Mouse (Mus musculus) gastrocnemius, postnatal 14 days (tissue): ENCODE results near the gene Rfx3. TPM values are rescaled to one million over a fixed set of nuclear protein-coding genes. Genes with fewer than 3 reads are reported as not detected.

Experiments used
- DNase-seq: peaks from one replicate; pipeline ENCODE4 v3.0.0; 2021; ENCODE audit warnings: mixed read lengths
- intact Hi-C: fragments of 180-260 bp; cut with DNase I; formaldehyde crosslinking; loops from one replicate; pipeline ENCODE4 v1.15.1; 2025; ENCODE audit warnings: low total_unique reads
- total RNA-seq, 2 experiments: library from RNA; stranded (reverse); gene quantifications; 2 replicates each; pipeline ENCODE4 v1.2.3; 2021

Gene Rfx3
- total RNA-seq, 2 experiments from 2014 or later: 2.2 to 3.6 TPM

DNA sequence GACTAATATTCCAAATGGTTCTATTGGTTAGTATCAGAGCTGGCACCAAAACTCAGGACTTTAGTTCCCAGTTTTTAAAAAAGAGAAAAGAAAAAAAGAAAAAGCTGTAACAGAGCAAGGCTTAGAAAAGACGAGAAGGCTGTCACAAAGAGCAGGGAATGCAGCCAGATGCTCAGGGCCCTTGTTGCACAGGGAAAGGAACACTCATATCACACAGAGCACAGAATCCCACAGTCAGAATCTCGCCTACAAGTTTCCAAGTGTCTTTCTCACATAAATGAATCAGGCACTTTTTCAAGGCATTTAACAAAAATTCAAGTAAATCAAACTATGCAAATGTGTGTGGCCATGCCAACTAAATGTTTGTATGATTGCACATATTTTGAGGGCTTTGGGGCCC lies 94.5 kb downstream of the Rfx3 start:
- intact Hi-C loops: no loop called here
- DNase-seq: no peak

DNA sequence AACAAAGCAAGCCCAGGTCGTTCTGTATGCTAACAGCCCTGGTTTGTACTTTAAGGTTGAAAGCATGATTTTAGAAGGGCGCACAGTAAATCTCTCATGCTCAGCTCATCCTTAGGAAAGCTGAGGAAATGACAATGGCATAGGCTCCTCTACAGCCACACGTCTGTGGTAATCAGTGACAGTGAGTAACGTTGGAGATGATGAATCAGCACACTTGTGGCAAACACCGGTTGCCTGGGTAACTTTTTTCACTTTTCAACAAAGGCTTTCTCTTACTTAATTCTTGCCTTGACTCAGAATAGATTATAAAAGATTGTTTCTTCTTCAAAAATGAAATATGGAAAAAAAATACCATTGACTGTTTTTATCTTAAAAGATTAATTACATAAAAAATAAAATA lies 104.0 kb downstream of the Rfx3 start:
- no peak for DNase-seq
- intact Hi-C loops: no loop called here

DNA sequence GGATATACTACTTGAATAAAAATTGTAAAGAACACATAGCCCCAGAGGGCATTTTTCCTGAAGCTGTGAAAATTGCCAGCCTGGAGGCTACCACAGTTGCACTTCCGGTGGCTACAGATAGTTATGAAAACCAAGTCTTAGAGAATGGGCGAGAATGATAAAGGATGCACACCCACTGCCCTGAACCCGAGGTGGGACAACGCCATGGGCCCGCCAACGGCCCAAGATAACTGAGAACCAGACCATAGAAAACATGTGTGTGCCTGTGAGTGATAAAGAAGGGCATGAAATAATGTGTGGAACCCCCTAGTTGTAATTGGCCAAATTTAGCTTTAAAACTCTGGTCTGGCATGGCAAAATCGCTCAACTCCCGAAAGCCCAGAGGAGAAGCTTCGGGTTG lies 105.0 kb downstream of the Rfx3 start:
- no peak for DNase-seq
- intact Hi-C loops: no loop called here

DNA sequence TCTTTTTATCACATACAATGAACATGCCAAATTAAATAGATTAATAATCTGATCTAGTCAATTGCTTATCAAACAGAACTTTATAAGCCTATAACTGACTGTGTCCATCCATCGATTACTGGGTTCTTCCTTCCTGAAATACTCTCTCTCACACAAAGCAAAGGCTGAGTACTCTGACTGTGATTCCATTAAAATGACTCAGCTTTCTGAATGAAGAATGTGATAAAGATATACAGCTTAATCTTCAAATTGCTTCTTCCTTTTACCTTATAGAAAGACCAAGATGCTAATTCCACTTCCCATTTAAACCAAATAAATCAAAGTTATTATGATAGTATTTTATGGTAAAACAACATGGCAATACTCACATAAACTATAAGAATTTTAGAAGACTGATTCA lies 105.8 kb downstream of the Rfx3 start:
- intact Hi-C loops: no loop called here
- DNase-seq: no peak

DNA sequence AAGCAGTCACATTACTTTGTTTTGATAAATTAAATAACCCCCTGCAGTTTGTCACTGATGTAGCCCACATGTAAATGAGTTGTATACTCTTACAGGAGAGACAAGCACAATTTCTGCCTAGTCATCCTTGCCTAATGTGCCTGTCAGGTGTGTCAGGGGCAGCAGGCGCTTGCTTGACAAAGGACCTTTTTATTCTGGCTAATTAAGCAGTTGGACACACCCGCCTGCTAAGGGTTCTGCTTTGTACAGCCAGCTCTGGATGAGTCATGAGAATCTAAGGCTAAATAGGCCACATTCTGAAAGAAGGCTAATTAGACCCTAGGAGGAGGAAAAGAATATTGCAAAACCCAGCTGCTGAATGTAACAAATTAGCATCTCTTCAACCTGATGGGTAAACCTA lies 106.3 kb downstream of the Rfx3 start:
- no peak for DNase-seq
- intact Hi-C loops: no loop called here

DNA sequence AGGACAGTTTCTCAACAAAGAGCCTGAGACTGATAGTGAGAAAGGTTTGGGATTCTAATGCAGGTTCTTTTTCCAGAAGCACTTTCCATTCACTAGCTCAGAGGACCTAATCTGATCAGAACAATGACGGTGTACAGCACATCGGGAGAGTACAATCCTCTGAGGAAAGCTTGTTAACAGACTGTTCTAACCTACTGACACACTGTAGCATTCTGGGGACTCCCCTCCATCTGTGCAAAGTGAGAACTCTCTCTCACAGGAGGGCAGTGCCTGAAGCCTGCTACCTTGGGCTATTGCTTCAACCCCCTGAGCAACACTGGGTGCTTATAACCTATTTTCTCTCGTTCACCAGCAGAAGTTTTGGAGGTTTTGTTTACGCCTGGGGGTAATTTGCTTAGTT lies 106.8 kb downstream of the Rfx3 start:
- DNase-seq: no peak
- intact Hi-C loops: no loop called here

DNA sequence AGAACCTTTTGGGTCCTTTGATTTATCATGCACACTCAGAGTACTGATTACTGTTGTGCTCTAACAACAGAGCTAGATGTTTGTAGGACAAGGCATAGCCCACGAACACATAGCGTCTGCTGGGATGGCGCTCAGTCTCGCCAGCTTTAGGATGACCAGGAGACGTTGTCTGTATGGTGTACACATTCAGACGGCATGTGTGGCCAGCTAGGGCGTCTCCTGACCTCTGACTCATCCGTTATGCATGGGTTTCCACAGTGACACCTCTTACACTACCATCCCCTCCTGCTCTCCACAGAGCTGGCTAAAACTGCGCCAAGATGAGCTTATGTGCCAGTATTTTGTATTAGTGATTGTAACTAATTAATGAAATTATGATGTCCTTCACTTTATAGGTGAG lies 108.4 kb downstream of the Rfx3 start:
- DNase-seq: no peak
- intact Hi-C loops: no loop called here

DNA sequence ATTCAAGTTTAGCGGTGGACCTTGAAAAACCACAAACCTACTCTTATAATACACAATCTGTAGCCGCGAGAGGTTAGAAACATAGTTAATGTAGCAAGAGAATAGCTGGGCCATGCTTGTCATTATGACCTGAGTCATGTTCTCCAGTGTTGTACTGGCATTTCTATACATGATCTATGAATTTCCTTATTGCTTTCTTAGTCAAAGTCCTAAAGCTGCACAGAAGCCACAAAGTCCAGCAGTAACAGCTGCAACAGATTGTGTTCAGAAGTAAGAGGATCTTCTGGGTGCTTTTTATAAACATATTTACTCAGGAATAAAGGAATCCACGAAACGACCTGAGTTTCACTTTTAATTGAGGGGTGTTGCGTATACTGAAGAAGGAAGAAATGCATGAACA lies 109.3 kb downstream of the Rfx3 start:
- intact Hi-C loops: no loop called here
- no peak for DNase-seq

DNA sequence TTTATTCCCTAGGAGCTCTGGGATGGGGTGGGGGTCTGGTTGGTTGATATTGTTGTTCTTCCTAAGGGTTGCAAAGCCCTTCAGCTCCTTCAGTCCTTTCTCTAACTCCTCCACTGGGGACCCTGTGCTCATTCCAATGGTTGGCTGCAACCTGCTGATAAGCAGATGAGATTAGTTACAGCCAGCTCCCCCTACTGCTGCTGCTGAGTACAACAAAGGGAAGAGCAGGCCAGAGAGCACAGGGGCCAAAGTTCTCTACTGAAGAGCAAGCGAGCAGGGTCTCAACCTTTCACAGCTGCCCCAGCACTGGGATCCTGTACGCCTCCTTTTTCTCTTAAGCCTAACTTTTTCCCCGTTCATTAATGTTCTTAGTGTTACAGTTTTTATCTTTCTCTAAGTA lies 126.4 kb downstream of the Rfx3 start:
- intact Hi-C loops: no loop called here
- no peak for DNase-seq

DNA sequence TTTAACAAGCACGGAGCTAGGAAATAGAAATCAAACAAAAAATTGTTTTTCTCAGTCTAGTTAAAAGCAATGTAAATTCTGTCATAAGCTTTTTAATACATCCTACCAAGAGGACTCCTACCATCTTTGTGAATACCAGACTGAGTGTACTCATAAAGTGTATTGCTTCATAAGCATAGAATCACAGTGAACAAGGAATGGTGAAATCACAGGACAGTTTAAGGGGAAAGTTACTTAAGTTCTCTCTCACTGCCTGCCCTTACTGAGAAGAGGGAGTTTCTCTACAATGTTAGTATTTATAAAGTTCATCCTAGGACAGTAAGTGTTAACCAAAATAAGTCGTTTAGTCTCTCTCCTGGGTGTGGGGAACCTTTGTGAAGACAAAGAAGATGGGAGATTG lies 133.5 kb downstream of the Rfx3 start:
- intact Hi-C loops: no loop called here
- DNase-seq: no peak

DNA sequence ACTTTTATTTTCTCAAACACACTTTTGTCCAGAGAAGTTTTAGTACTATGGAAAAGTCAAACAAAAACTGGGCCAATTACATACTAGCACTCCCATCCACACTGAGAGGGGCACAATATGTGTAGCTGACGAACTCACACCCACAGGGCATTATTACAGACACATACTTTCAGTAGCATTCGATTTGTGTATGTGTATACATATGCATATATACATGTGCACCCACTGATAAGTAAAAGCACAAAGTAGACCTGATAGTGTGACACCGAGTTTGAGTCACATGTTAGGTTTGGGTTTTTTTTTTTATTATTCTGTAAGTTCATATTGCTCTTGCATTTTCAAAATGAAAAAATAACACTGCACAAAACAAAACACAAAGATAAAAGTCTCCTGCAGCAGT lies 140.2 kb downstream of the Rfx3 start:
- intact Hi-C loops: no loop called here
- no peak for DNase-seq

DNA sequence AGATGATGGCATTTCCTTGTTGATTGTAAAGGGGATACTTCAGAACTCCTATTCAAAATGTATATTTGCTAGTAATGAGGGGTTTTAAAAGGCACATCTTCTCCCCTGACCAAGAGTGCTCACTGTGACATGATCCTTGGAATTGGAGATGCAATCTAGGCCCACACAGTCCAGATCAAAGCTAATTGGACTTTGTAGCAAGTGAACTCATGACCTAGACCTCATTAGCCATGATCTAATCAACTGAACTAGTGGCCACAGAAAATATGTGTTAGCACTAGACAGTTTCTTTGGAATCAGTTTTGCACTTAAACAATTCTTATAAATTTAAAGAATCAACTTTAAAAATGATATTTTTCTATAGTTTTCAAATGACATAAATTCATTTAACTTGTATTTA lies 151.3 kb downstream of the Rfx3 start:
- intact Hi-C loops: no loop called here
- no peak for DNase-seq

DNA sequence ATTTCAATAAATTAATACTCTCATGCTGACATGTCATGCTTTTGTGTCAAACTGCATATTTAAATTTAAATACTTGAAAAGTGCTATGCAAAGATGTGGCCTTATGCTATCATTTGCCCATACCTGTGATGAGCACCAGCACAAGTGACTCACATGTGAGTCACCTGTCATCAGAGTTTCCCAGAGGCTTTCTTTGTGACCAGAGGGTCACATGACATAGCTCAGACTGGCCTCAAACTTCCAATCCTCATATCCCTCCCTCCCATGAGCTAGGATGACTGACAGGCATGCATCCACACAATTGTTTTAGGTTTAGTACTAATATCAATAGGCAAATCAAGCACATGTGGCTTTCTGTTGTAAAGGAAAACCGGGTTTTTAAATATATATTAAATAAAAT lies 162.0 kb downstream of the Rfx3 start:
- DNase-seq: no peak
- intact Hi-C loops: no loop called here

DNA sequence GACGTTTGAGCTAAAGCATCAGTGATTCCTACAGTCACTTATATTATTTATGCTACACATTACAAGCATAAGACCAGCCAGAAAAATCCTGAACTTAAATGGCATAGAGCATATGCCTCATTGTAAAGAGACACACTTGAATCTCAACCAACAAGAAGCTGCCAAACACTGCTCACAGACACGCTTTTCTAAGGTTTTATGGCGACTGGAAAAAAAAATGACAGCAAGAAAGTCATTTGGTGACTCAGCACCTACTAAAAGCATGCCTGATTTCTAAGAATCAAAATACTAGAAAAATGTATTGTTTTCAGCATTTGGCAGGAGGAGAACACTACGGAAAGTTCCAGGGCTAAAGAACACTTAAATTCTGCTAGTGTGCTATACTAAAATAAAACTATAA lies 163.9 kb downstream of the Rfx3 start:
- no peak for DNase-seq
- intact Hi-C loops: no loop called here

DNA sequence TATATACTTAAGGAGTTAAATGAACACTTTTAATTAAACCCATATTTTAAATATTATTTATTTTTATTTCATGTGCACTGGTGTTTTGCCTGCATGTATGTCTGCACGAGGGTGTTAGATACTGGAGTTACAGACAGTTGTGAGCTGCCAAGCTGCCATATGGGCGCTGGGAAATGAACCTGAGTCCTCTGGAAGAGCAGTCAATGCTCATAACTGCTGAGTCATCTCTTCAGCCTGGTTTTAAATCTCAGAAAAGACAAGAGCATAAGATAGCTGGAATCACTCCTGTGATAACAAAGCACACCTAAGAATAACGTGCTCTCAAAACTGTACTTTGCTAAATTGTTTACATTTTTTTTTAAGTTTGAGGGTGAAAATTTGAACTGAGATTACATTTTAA lies 172.3 kb downstream of the Rfx3 start:
- intact Hi-C loops: no loop called here
- no peak for DNase-seq

DNA sequence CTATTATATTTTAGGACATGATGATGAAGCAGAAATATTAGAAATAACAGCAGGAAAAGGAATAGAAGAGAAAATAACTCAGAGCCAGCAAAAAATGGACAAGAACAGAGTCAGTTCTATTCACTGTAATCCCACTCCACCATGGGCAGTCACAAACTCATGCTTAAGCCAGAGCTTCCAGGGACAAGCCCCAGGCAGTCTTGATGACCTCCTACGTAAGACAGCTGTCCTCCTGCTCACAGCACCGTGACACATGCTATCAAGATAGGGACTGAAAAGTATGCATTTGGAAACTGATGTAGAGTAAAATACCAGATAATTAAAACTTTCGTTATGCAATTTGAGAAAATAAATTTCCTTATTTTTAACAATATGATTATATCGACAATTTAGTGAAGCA lies 172.9 kb downstream of the Rfx3 start:
- no peak for DNase-seq
- intact Hi-C loops: no loop called here

DNA sequence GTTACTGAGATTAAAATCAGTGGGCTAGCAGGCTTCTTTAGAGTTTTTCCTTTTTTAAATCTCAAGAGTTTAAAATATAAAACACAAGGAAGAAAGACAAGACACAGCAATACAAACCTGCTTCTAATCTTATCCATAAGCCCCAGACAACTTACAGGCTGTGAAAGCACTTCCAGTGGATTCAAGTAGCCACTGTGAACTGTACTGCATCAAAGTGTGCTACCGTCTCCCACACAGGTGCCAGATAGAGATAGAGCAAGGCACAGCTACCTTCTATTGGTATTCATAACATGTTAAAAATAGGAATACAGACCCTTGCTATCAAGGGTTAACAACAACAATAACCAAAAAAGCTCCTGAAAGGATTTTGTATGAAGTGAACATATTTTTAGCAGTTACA lies 178.5 kb downstream of the Rfx3 start:
- intact Hi-C loops: no loop called here
- no peak for DNase-seq

DNA sequence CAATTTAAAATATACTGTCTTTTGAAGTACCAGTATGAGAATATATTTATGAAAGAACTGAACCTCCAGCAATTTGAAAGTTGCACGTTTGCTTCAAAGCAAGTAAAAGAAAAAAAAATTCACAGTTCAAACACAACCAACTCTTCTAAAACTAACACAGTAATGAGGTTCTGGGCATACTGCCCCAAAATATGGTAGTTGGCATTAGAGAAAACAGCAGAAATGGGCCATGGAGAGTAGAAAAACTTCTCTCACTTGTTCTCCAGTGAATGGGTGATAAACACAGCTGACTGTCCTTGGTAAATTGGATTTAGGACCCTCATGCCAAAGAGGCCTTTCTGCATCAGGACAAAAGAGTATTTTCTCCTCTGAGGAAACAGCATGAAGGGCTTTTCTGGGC lies 182.7 kb downstream of the Rfx3 start:
- intact Hi-C loops: no loop called here
- DNase-seq: no peak

DNA sequence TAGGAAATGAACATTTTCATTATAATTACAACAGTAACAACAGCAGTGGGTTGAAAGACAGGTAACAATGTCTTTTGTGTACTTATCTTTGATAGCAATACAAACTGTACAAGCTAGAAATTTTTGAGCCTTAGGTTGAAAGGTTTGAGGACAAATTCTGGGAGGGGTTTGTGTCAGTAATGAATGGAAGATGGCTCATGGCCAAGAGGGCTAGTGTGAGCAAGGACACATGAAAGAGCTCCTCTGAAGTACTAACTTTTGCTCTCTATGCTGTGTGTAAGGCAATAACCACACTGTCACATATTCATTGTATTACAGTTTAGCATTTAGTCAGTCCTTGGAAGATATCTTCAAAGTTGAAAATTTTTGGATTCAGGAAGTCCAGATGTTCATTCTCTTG lies 193.3 kb downstream of the Rfx3 start:
- no peak for DNase-seq
- intact Hi-C loops: no loop called here

DNA sequence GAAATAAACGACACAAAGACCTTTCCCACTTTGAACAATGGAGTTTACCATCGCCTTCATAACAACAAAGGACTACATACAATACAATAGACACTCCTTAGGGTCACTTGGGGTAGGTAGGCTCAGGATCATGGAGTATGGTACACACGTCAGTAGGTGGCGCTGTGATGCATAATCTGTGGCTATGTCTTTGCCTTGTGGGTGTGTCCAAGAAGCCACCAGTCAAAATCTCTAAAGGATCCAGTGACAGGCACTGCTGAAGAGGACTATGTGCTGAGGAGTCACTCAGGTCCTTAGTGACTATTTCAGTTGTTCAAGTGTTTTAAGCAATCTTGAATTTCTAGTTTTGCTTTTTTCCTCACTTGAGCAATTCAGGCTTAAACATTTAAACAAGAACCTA lies 230.9 kb downstream of the Rfx3 start:
- intact Hi-C loops: no loop called here
- DNase-seq: no peak

DNA sequence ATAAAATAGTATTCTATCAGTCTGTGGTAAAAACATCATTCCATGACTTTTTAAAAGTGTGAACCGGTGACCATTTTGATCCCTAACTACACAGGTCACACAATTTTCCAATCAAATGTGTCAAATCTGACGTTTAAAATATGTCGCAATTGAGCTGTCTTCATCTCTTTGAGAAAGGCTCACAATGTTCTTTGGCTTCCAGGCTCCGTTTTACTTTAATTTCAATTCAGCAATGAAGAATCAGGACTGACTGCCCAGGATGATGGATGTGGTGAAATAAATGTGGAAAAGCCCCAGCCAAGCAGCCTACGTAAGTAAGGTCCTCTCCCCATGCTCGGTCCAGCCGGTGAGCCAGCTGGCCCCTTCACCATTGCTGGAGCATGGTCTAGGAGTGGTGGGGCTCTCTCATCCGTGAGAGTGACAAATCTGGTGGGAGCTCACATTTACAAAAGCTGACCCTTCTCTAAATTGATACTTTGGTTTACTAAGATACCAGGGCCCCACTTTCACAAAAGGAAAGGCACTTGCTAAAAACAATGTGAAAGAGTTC lies 240.2 kb downstream of the Rfx3 start:
- DNase-seq: no peak
- intact Hi-C loops: no loop called here

DNA sequence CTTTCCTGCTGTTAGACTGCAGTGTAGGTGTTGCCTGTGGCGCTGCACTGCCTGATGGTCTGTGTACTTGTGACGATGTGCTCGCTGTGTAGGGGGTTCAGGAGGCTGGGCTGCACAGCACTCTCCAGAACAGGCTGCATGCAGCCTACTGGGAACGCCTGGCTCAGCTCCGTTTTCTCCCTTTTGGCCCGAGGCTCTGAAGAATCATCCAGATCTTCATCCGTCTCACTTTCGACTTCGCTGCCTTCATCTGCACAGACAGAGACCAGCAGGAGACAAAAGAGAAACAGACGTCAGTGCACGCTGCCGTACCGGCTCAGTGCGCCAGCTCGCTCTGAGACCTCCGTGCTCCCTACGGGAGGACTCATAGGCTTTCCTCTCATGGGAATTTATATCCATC lies 242.5 kb downstream of the Rfx3 start:
- intact Hi-C loops: no loop called here
- no peak for DNase-seq

DNA sequence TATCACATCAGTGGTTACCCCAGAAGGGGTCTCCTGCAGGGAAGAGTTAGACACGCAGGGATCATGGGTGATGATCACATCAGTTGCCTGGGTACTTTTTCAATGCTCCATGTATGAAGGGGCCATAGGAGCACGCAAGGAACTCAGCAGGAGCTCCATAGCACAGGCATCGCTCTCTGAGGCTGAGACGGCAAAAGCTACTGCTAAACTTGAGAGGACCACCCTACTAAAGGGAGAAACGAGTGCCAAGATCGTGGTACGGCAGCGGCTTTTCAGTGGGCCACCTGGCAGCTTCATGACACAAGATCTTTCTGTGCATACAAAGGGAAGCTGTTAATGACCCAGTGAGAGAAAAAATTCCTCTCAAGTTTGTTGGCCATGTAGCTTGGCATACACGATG lies 250.7 kb downstream of the Rfx3 start:
- no peak for DNase-seq
- intact Hi-C loops: no loop called here
